Mouse (Mus musculus) hindlimb bud, embryonic 11.5 days (tissue): ENCODE measurements around the gene Opcml.

Experiments used
- DNase-seq: peaks from one replicate; pipeline ENCODE4 v3.0.0-alpha.2; 2012; ENCODE audit warnings: low read depth, low spot score; ENCODE audit errors: extremely low spot score

Opcml gene

DNA sequence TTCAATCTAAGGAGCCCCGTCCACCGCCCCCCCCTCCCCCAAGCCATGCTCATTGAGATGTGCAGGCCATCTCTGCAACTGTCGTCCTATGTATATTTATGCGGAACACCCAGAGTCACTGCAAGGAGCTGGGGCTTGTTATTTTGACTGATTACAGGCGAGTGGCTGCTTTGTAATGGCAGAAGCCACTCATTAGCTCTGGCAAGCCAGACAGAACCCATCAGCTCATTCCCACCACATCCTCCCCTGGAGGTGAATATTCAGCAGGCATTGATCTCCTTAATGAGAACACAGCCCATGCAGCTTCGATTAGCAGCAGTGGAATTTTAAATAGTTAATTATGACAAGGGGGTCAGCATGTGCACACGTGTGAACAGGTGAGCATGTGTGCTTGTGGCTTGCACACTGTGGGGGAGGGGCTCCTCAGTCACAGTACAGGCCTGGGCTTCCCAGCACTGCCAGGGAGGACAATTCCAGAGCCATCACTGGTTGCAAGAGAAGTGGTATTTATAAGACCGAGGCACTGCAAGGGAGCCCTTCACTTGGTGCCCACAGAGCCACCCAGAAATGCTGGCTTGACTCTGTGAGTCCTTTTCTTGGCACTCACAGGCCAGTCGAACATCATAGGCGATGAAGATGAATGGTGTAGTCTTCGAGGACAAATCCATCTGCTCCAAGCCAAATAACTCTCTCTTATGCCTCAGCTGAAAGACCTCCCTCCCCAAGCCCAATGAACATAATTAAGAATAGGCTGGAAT, 516.0 kb downstream of the Opcml start:
- DNase-seq = no peak

DNA sequence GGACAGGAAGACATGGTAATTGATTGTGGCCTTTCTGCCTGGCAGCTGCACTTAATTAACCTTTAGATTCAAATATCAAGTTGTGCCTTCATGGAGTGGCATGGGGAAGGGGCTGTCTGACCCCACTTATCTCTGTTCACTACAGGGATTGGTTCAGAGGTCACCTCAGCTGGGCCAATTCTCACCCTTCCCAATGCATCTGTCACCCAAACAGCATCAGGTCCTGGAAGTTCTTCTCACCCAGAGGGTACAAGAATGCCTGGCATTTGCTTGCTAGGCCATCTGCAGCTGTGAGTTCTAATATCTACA, 516.5 kb downstream of the Opcml start:
- DNase-seq = peak; percentile 5

DNA sequence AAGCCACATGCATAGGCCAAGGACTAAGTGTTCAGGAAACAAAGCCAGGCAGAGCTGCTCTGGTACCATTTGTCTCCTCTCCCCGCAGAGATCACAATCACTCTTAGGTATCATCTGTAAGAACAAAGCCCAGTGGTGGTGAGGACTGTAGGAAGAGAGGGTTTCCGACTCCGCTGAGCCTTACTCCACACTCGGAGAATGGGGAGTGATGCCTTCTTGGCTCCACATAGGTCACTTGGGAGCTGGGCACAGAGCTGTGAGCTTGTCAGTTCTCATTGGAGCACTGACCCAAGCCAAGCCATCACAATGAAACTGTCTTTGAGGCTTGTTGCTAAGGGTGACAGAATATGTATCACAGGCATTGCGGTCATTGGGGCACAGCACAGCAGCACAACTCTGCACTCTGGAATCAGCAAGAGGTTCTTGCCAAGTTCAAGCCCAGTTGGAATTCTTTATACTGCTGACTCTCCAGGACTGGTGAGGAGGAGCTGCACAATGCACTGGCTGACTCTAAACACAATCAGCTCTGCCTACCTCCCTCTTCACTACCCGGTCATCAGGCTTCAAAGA, 517.0 kb downstream of the Opcml start:
- no peak for DNase-seq

DNA sequence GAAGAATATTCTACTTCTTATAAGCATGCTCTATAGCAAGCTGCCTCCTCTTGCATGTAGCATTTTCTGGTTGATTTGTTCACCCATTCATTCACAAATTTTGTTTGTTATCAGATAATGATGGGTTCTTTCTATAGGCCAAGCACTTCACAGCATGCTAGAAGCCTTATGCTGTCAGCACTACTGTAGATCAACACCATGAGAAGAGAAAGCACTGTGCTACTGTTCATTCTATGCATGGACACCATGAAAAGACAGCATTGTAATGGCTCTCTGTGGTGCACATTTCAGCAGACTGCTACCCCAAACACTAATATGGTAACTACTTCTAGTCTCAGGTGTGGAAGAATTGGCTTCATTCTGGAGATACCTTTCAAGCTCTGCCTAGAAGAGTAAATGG, 527.3 kb downstream of the Opcml start:
- no peak for DNase-seq

DNA sequence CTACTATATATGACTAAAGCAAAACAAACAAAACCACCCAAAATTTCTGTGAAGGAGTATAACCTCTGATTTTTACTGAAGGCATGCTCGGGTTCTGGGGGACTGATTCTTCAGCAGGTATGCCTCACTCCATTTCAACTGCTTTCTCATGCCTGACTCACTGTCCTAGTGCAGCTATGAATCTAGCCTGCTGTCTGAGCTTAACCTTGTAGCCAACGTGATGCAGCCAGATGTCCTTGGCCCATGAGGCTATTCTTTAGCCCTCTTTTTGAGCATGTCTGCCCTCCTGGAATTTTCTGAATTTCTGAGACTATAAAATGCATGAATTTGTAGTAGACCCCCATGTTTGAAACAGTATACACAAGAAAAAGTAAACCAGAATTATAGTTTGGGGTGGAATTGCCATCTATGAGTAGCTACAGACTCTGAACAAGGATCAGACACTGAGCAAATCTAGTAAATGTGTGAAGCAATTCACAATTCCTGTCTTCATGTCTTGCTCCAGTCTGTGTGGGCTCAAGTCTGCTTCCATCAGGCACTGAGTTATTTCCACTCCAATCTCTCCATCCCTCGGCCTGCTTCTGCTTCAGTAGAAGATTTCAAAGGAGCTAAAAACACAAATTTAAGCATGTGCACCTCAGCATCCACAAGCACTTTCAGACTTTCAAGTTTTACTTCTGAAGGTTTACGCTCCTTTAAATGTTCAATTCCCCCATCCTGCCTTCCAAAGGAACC, 528.6 kb downstream of the Opcml start:
- no peak for DNase-seq

DNA sequence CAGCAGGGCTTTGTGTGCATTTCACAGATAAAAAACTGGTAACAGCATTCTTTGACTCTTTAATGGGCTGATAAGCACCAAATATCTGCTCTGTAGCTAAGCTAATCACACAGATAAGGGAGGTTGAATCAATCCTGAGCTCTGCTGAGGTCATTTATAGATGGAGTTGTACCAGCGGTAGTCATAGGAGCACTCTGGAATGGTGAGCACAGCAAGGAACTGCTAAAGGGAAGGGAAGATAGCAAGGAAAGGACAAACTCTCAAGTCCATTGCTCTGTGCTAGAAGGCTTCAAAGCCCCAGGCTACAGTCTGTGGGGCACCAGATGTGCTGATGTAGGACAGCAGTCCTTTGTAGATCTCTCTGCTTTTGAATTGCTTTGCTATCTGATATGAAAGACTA, 529.2 kb downstream of the Opcml start:
- DNase-seq = no peak

DNA sequence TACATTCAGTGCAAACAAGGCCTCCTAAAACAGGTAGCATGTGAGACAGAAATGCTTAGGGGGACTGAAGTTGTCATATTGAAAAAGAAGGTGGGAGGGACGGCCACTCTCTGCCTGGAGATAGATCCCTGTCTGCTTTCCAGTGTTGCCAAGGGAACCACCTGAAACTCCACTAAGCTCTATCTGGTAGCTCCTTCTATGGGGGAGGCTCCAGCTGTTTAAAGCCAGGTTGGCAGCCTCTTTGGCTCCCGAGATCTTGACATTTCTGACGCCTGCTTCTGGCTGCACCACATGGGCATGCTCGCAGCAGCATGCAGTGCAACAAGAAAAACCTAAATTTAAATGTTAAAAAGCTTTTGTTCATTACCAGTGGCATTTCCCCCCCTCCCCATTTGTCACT, 537.4 kb downstream of the Opcml start:
- no peak for DNase-seq

DNA sequence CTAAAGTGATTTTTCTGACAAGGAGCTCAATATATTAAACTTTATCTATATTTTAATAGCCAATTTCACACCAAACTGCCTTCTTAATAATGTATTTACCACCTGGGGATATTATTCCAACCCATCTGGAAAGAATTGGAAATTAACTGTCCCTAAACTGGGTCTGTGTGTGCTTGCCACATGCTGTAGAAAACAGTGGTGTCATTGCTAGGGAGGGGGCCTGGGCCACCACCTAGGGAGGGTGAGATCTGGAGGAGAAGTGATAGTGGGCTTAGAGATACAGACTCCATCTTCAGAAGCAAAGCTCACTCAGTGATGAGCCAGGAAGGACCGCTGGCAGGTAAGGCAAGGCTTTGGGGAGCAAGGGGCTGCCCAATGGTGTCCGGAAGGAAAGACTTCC, 537.9 kb downstream of the Opcml start:
- no peak for DNase-seq

DNA sequence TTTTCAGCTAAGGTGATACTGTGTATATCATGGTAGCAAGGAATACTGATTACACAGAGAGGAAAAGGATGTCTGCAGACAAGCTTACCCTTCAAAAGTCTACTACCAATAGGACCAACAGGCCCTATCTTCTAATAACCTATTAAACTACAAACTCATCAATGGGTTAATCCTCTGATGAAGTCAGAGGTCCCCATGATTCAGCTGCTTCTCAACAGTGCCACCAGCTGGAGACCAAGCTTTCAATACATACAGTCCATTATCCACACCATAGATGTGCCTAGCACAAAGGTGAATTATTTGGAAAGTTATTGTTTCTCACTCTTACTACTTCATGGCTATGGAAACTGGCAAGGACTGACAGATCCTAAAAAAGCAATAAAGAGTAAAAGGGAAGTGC, 538.9 kb downstream of the Opcml start:
- no peak for DNase-seq

DNA sequence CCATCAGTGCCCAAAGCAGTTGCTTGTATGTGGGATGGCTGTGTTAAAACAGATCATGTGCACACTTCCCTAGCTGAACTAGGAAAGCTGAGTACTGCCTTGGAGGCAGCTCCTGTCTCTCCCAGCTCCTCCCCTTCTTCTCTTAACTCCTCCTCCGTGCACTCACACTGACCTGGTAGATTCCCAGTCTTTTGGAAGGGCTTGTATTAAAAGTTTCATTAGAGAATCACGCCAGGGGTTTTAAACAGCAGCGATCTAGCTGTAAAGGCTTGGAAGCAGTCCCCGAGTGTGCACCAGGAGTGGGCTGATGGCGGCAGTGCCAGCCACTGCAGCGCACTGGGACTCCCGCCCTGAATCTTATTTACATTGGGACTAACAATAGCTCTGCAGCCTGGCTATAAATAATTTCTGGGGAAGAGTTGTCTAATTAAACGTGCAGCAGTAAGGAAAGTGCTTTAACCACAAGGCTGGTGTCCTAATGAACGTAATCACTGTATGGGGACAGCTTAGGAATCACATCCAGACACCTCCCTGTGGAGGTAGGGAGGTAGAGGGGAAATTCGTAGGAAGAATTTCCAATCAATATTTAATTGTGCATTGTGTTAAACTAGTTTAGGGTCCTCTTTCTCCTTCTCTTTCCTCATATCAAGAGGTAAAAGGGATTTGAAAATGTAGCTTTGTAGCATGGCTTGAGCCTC, 546.1 kb downstream of the Opcml start:
- no peak for DNase-seq

DNA sequence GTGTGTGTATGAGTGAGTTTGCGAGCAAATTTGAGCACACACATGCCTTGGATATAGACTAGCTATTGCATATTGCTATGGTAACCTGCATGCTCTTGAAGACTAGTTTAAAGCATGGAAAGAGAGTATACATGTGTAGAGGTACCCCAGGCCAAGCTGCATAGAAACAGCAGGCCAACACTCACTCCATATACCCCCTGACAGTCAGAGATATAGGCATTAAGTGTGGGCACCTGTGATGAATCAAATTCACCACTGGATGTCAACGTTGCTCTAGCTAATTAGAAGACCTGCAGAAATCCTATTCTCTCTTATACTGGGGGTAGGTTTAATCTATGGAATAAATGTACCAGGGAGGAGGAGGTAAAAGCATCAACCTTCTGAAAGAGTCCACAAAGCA, 547.3 kb downstream of the Opcml start:
- DNase-seq = no peak

DNA sequence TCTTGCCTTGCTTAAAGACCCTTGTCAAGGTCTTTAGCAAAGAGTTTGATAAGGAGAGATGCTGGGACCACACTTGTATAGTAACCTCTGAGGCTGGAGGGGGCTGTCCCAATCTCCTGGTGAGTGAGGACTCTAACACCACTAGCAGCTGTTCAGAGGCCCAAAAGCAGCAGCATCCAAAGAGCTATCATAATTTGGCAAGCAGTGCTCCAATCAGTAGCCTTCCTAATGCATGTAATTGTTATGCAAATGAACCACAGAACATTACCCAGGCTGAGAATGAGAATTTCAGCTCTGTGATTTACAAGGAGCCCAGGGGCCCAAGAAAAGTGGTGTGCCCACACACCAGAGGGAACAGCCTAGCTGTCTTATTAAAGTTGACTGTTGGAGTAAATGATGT, 564.4 kb downstream of the Opcml start:
- DNase-seq = no peak

DNA sequence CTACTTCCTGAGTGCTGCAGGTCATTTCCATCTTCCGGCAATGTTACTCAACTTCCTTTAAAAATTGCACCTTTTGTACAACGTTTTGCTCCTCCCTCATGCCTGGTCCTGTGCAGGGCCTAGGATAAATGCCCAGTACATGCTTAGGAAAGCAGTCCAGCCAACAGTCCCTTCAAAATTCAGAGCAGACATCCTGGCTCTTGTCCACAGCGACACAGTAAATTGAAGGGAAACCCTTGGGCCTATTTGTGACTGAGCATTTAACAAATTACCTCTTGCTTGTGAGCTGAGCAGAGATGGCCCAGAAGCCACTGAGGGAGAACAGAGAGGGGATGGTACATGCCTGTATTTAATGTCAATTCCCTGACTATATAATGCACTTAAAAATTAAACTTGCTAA, 567.4 kb downstream of the Opcml start:
- DNase-seq = no peak

DNA sequence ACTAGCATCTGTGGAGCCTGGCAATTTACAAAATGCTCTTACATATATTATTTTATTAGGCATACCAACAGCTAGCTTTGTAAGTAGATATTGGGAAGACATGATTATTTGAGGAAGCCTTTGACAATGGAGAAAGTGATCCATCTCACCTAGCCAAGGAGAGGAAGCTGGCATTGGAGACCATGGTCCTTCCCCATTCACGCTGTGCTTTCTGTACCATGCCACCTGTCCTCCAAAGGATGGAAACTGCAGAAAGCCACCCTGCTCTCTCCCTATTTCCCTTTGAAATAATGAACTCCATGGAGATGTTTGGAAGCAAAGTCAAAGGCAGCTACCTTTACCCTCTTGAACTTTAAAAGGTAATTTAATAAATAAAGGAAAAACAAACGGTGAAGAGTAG, 570.1 kb downstream of the Opcml start:
- no peak for DNase-seq

DNA sequence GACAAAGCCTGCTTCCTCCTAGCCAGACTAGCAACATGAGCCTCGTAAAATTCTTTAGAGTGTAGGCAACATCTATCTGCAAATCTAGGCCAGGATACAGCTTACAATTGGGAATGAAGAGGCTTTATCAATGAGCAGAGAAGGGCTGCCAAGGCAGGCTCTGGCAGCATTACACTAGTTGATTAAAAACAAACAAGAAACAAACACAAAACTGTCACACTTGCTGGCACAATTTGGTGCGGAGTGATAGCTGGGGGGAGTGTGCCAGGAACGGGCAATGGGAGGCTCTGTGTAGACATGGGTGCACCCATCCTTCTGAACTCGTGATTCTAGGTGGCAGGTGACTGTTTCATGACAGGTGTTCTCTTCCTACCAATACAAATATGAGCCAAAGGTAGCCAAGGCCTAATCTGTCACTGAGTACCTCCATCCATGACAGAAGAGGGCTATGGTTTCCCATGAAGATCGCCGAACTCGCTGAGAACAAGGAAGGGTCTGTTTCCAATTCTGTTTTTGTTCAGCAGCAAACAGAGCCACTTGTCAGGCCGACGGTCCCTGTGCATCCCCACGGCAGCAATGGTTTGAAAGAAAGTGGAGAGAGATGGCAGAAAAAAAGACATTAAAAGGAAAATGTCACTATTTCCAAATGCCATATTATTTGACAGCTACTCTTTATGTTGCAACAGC, 574.0 kb downstream of the Opcml start:
- no peak for DNase-seq

DNA sequence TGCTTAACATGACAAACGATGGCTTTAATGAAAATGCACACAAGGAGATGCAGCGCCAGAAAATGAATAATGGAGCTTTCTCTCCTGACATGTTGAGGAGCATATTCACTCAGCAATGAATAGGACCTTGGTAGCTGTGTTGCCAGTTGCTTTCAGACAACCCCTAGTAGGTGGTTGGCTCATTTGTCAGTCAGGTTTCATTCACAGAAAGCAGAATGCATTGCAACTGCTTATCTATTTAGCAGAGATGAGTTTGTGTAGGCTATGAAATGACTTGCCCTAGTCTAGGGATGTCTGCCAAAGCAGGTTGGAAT, 574.5 kb downstream of the Opcml start:
- no peak for DNase-seq

DNA sequence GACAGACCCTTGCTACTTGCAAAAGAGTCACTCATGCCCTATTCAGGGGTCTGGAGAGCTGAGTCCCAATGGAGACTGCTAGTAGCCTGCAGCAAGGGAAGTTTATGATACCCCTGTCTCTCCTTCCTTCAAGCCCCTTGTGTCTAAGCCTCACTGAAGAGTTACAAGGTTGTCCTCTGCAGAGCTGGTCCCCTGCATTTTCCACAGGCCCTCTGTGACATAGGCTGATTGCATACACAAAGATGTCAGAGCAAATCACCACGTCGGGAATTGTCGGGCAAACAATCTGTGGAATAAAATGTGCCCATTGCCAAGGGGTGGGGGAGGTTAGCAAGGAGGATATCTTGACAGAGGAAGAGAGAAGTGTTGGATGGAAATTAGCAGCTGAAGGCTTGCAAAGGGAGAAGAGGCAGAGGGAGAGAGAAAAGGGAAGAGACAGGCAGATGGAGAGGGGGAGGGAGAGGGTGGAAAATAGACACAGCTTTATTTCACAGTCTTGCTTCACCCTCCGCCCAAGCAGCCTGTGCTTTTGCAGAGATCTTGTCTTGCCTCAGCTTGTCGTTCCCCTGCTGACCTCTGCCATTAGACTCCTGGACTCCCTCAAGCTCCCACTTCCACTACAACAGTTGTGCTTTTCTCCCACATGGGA, 596.1 kb downstream of the Opcml start:
- no peak for DNase-seq

DNA sequence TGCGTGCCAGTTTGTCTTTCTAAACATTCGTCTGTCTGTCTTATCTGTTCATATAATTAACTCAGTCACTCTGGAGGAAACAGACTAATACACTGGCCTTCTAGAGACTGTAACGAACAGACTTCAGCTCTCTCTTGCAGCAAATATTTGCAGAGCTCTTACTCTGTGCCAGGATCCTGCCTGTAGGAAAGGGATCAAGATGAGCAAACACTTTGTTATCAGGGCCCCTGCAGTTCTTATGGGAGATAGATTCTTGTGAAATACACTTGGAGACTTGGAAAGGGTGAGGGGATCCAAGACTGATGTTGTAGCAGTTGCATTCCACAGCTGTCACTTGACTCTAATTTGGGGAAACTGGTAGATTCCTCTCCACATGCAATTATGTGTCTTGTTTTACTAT, 604.6 kb downstream of the Opcml start:
- no peak for DNase-seq

DNA sequence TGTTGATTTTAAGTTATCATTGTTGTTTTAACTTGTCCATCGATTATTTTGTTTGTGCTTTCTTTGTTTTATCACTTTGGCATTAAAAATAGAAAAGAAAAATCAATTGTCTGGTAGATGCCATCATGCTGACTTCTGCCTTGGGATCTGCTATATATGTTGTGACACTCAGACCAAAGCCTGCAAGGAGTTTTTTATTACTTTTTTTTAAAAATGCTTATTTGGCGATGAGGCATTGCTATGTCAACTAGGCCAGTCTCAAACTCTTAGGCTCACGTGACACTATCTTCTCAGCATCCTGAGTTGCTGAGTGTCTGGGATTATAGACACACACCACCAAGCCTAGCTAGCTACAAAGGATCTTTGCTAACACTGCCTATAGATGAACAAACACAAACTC, 605.1 kb downstream of the Opcml start:
- no peak for DNase-seq

DNA sequence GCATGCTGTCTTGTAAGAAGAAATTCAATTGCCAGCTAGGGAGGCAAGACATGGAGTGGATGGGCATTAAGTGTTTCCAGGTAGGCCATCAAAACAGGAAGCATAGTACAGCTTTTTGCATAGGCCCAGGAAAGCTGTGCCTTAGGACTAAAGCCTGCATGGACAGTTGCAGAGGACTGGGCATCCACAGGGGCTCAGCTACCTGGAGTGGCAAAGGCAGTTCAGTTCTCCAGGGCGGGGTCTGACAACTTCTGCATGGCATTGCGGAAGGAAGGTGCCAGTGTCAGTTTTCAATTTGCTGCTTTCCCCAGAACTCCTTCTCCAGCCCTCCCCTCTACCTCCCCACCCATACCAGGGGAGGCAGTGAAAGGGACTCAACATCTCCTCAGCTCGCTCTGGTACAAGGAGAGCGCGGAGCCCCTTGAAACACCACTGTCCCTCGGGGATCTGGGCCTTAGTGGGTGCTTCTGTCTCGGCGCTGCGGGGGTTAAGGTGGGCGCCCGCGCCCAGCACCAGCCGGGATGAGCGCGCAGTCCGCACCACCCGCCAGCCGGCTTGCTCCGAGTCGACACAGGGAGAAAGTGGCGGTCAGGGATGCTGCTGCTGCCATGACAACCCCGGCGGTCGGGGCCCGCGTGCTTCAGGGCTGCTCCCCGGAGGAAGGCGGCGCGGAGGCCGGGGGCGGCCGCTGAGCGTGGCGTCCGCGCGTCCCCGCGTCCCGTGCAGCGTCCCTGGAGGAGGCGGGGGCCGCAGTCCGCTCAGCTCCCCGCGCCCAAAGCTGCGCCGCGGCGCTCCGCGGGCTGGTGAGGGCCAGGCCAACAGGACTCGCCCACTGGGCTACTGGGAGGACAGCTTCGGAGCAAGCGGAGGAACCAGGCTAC, 612.4 kb downstream of the Opcml start:
- DNase-seq = no peak
